Mouse (Mus musculus): Measurements from ENCODE around the gene Gm20388. TPM values are rescaled to one million over a fixed set of nuclear protein-coding genes. Genes with fewer than 3 reads are reported as not detected.

Gm20388 gene
- polyA plus RNA-seq, 1 experiment from 2014 or later = not detected

GRCm38 (mm10) chr8:123844341-123844740 is 3933.7 kb downstream of the Gm20388 start:
- no peaks in the 10 kb centered on the region for H3K4me1 ChIP-seq
- no peaks in the 10 kb centered on the region for H3K36me3 ChIP-seq
- no peak overlapping the region for H3K9ac ChIP-seq
- no peak for ATAC-seq (ENCODE audit: insufficient number of reproducible peaks, insufficient read depth, low FRiP score, low TSS enrichment, low read depth)
- H3K4me2 ChIP-seq = no peak overlapping the region
- H3K27me3 ChIP-seq = no peaks in the 10 kb centered on the region
- H3K27ac ChIP-seq = 0 out of 2 replicates have a peak overlapping the region, but pooled peaks have one; percentile 4
- no peaks in the 10 kb centered on the region for H3K9me3 ChIP-seq
- H3K4me3 ChIP-seq = no peak overlapping the region
- WGBS = 72% methylated on average over 7 of the region's 7 CpGs

DNA sequence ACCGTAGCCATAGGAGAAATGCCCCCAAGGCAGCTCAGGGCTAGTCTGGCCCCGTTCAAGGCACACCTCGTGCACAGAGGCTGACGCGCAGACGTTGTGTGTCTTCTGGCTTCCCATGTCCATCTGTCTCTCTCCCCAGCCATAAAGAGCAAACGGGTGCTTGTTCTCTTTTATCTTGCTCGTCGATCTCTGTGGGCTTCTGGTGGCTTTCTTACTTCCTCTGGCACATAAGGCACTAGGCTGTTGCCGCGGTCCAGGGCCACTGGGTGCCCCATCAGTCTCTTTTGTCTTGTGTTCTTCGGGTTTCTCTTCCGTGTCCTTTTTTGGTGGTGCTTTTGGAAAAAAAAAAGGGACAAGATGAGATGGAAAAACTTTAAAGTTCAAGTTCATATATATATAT is 3934.5 kb downstream of the Gm20388 start:
- Histone ChIP-seq H3K4me1 (no peaks in the 10 kb centered on the region), H3K9me3 (no peaks in the 10 kb centered on the region), H3K4me3 (no peak overlapping the region), H3K27me3 (no peaks in the 10 kb centered on the region), H3K4me2 (no peak overlapping the region), H3K9ac (no peak overlapping the region), H3K27ac (no peak overlapping the region), H3K36me3 (no peaks in the 10 kb centered on the region)
- WGBS = 88% methylated on average over 13 of the region's 13 CpGs
- ATAC-seq (ENCODE audit: insufficient number of reproducible peaks, insufficient read depth, low FRiP score, low TSS enrichment, low read depth) = no peak

DNA sequence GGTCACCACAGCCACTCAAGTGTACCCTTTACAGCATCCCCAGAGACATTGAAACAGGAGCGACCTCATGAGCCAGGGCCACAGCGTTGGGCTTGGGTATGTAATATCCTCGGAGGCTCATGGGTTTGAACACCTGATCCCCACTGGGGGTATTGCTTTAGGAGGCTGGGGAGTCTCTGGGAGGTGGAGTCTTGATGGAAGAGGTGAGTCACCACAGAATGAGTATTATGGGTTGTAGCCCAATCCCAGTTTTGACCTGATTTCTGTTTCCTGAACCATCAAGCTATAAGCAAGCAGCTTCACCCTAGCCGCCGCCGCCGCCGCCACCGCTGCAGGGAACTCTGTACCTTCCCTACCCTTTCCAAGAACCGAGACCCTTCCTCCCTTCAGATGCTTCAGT is 3935.3 kb downstream of the Gm20388 start:
- Histone ChIP-seq H3K4me3 (no peak overlapping the region), H3K9ac (no peak overlapping the region), H3K4me2 (no peak overlapping the region), H3K4me1 (no peaks in the 10 kb centered on the region), H3K27me3 (no peaks in the 10 kb centered on the region), H3K36me3 (no peaks in the 10 kb centered on the region), H3K27ac (no peak overlapping the region), H3K9me3 (no peaks in the 10 kb centered on the region)
- 90% methylated on average over 10 of the region's 10 CpGs for WGBS
- no peak for ATAC-seq (ENCODE audit: insufficient number of reproducible peaks, insufficient read depth, low FRiP score, low TSS enrichment, low read depth)

DNA sequence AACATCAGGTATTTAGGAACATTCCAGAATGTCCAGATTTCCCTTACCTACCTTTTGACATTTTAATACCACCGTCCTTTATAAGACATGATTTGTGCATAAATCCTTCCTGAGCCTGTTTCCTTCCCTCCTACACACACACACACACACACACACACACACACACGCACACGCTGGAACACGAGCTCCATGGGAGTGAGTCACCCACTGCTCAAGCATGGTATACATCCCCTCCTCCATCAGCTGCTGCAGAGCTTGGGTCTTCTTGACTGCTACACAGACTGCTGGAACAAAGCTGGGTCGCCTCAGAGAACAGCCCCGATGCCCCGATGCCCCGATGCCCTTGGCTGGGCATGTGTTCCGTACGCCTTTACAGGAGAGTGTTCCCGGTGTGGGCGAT is 3935.9 kb downstream of the Gm20388 start:
- no peak overlapping the region for H3K4me2 ChIP-seq
- no peaks in the 10 kb centered on the region for H3K9me3 ChIP-seq
- no peak overlapping the region for H3K4me3 ChIP-seq
- no peak overlapping the region for H3K27ac ChIP-seq
- 86% methylated on average over 12 of the region's 12 CpGs for WGBS
- ATAC-seq (ENCODE audit: insufficient number of reproducible peaks, insufficient read depth, low FRiP score, low TSS enrichment, low read depth) = no peak
- no peaks in the 10 kb centered on the region for H3K27me3 ChIP-seq
- no peaks in the 10 kb centered on the region for H3K4me1 ChIP-seq
- H3K9ac ChIP-seq = no peak overlapping the region
- no peaks in the 10 kb centered on the region for H3K36me3 ChIP-seq

GRCm38 (mm10) chr8:123847546-123847945 is 3936.9 kb downstream of the Gm20388 start:
- H3K4me1 ChIP-seq = no peaks in the 10 kb centered on the region
- no peaks in the 10 kb centered on the region for H3K36me3 ChIP-seq
- H3K27ac ChIP-seq = no peak overlapping the region
- H3K9ac ChIP-seq = no peak overlapping the region
- WGBS = 67% methylated on average over 3 of the region's 3 CpGs
- no peaks in the 10 kb centered on the region for H3K9me3 ChIP-seq
- no peak overlapping the region for H3K4me2 ChIP-seq
- H3K27me3 ChIP-seq = no peaks in the 10 kb centered on the region
- no peak overlapping the region for H3K4me3 ChIP-seq
- ATAC-seq (ENCODE audit: insufficient number of reproducible peaks, insufficient read depth, low FRiP score, low TSS enrichment, low read depth) = no peak

DNA sequence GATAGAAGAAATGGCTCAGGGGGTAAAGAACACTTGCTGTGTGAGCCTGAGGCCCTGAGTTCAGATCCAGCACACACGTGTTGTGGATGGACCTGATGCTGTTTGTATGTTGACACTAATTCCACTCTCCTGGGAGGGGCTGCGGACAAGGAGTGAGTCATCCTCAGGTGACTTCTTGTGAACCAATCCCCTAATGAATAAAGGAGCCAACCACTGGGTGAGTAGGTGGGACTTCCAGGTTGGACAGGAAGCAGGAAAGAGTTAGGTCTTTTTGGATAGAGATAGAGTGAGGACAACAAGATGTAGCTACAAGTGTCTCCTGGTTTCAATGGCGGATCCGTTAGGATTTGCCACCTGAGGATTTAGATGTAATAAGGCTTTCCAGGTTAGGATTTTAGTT is 3938.7 kb downstream of the Gm20388 start:
- Histone ChIP-seq H3K9ac (no peak overlapping the region), H3K4me2 (no peak overlapping the region), H3K27me3 (no peaks in the 10 kb centered on the region), H3K27ac (no peak overlapping the region), H3K36me3 (no peaks in the 10 kb centered on the region), H3K4me1 (no peaks in the 10 kb centered on the region), H3K4me3 (no peak overlapping the region), H3K9me3 (no peaks in the 10 kb centered on the region)
- ATAC-seq (ENCODE audit: insufficient number of reproducible peaks, insufficient read depth, low FRiP score, low TSS enrichment, low read depth) = no peak
- WGBS = 83% methylated on average over 4 of the region's 4 CpGs

DNA sequence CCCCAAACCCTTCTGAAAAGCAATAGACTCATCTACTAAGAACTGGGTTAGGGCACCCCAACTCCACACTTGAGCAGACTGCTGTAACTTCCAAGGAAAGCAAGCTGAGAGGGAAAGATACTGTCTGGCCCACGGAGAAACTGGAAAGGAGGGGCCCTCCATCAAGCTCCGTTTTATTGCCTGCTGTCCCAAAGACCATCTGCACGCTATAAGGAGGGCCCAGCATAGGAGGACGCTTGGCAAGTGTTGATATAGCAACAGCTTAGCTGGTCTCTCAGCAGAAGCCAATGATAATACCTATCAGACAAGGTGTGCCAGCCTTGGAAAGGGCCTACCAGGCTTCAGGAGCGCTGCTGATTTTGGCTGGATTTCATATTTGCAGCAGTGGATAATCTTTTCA is 3940.9 kb downstream of the Gm20388 start:
- Histone ChIP-seq H3K4me1 (no peaks in the 10 kb centered on the region), H3K27ac (no peak overlapping the region), H3K9ac (no peak overlapping the region), H3K4me2 (no peak overlapping the region), H3K27me3 (no peaks in the 10 kb centered on the region), H3K9me3 (no peaks in the 10 kb centered on the region), H3K36me3 (no peaks in the 10 kb centered on the region), H3K4me3 (no peak overlapping the region)
- ATAC-seq (ENCODE audit: insufficient number of reproducible peaks, insufficient read depth, low FRiP score, low TSS enrichment, low read depth) = no peak
- WGBS = 76% methylated on average over 5 of the region's 5 CpGs

GRCm38 (mm10) chr8:123854252-123854651 is 3943.6 kb downstream of the Gm20388 start:
- Histone ChIP-seq H3K4me1 (peaks cover 9% of the 10 kb centered on the region), H3K9me3 (no peaks in the 10 kb centered on the region), H3K9ac (no peak overlapping the region), H3K36me3 (no peaks in the 10 kb centered on the region), H3K4me2 (no peak overlapping the region), H3K27ac (no peak overlapping the region), H3K4me3 (no peak overlapping the region), H3K27me3 (no peaks in the 10 kb centered on the region; the same call in 1 of the 2 replicates)
- WGBS = 81% methylated on average over 1 of the region's 1 CpGs
- ATAC-seq (ENCODE audit: insufficient number of reproducible peaks, insufficient read depth, low FRiP score, low TSS enrichment, low read depth) = no peak

GRCm38 (mm10) chr8:123854733-123855475 is 3944.3 kb downstream of the Gm20388 start:
- peaks cover 9% of the 10 kb centered on the region for H3K4me1 ChIP-seq
- WGBS = 85% methylated on average over 9 of the region's 9 CpGs
- ATAC-seq (ENCODE audit: insufficient number of reproducible peaks, insufficient read depth, low FRiP score, low TSS enrichment, low read depth) = no peak

GRCm38 (mm10) chr8:123857361-123857760 is 3946.7 kb downstream of the Gm20388 start:
- 69% methylated on average over 3 of the region's 3 CpGs for WGBS
- no peak overlapping the region for H3K4me2 ChIP-seq

More at GRCm38 (mm10) chr8:123854733-123855475, 3944.3 kb downstream of the Gm20388 start:
- Histone ChIP-seq H3K4me2 (no peak overlapping the region), H3K27me3 (peaks cover under 1% of the 10 kb centered on the region; the same call in 1 of the 2 replicates), H3K27ac (no peak overlapping the region), H3K9me3 (no peaks in the 10 kb centered on the region), H3K9ac (no peak overlapping the region), H3K36me3 (no peaks in the 10 kb centered on the region), H3K4me3 (no peak overlapping the region)

DNA sequence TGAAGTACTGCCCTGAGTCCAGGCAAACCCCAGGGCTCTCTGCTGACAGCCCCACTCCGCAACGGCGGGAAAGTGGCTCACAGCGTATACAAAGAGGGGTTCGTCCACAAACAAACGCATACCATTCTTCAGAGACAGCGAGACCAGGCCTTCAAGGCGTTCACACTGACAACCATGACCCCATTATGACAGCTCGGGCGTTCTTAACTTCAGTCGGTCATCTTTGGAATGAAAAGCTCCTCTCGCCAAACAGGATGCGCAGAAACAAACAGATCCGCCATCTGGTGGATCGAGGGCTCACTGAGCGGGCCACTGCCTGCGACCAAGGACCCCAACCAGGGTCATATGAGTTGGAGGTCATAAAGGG is 3947.9 kb downstream of the Gm20388 start:
- no peaks in the 10 kb centered on the region for H3K36me3 ChIP-seq

More at GRCm38 (mm10) chr8:123857361-123857760, 3946.7 kb downstream of the Gm20388 start:
- Histone ChIP-seq H3K27ac (no peak overlapping the region), H3K36me3 (no peaks in the 10 kb centered on the region), H3K9ac (no peak overlapping the region), H3K4me1 (peaks cover 9% of the 10 kb centered on the region), H3K4me3 (no peak overlapping the region), H3K9me3 (no peaks in the 10 kb centered on the region), H3K27me3 (peaks cover 13% of the 10 kb centered on the region)
- ATAC-seq (ENCODE audit: insufficient number of reproducible peaks, insufficient read depth, low FRiP score, low TSS enrichment, low read depth) = no peak

DNA sequence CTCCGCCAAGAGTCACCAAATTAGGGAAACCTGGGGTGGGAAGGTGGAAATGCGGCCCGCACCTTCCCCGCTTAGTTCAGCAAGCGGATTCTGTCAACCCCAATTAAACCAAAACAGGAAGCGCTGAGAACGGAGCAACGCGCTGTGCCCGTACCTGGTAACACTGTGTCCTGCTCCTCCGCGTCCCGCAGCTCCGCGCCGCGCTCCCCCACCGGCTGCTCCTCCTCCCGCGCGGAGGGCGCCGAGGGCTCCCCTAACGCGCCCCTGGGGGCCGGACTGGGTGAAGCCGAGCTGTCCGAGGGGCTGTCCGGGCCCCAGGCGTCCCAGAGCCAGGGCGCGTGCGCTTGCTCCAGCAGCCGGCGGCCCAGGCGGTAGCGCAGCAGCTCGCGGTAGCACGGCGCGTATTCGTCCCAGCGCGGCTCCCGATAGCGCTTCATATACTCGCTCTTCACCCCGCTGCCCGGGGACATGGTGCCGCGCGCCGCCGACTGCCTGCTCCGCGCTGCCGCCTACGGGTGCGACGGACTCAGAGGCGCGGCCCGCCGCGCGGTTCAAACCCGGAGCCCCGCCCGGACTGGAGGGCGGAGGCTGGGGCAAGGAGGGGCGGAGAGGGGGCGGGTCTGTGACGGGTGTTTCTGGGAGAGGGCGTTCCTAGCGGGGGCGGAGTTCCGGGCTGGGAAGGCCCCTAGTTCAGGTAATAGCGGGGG is 3948.5 kb downstream of the Gm20388 start:
- Histone ChIP-seq H3K4me3 (peak overlapping the region; percentile 91), H3K27ac (no peak overlapping the region), H3K9ac (peak overlapping the region; percentile 83), H3K9me3 (no peaks in the 10 kb centered on the region), H3K4me1 (peaks cover 12% of the 10 kb centered on the region), H3K4me2 (peak overlapping the region; percentile 92), H3K36me3 (no peaks in the 10 kb centered on the region), H3K27me3 (peaks cover 29% of the 10 kb centered on the region)
- ATAC-seq (ENCODE audit: insufficient number of reproducible peaks, insufficient read depth, low FRiP score, low TSS enrichment, low read depth) = peak; percentile 95
- under 1% methylated on average over 79 of the region's 79 CpGs for WGBS

More for the DNA sequence above, 3947.9 kb downstream of the Gm20388 start:
- Histone ChIP-seq H3K4me1 (peaks cover 9% of the 10 kb centered on the region), H3K27me3 (peaks cover 24% of the 10 kb centered on the region), H3K4me3 (peak overlapping the region; percentile 91), H3K9ac (peak overlapping the region; percentile 83), H3K27ac (no peak overlapping the region), H3K9me3 (no peaks in the 10 kb centered on the region), H3K4me2 (peak overlapping the region; percentile 92)
- WGBS = under 1% methylated on average over 17 of the region's 17 CpGs
- no peak for ATAC-seq (ENCODE audit: insufficient number of reproducible peaks, insufficient read depth, low FRiP score, low TSS enrichment, low read depth)
